Mouse (Mus musculus): ENCODE data around the gene Tfdp1. TPM values are rescaled to one million over a fixed set of nuclear protein-coding genes. Genes with fewer than 3 reads are reported as not detected.
A peak's percentile ranks its signal among the peaks of the same experiment; 100 is the strongest.

Gene Tfdp1
- polyA plus RNA-seq (2015; fragmentation: Nextera tagmentation; extraction: Ambion mirVana), result 111 and 115 TPM in 2 replicates

DNA sequence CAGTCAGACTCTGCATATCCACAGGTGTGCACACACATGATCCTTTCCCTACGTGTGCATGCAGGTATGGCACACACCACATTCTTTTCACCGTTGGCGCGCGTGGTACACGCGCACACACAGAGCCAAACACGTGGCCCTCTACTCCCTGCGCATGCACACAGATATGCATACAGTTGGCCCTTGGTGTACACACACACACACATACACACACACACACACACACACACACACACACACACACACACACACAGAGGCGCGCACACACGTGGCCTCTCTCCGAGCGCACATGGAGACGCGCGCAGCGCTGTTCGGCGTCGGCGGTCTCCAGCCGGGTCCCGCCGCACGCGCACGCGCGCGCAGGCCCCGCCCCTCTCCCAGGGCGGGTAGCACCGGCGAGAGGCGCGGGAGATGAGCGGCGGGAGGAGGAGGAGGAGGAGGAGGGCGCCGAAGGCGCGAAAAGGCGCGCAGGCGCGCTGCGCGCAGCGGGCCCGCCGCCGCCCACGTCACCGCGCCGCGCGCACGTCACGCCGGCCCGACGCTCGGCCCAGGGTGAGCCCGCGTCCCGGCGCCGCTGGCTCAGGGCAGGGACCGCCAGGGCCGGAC lies at the start of gene Tfdp1:
TSS of gene Tfdp1 (plus strand) at position 497 of the 606 bp plus-strand sequence.
- Histone ChIP-seq H3K4me1 (replicated peaks) (peaks cover 26% of the 10 kb centered on the region), H3K9ac (replicated peaks) (peak within 1 kb of the TSS; percentile 96), H3K4me2 (replicated peaks) (peak within 1 kb of the TSS; percentile 92), H3K36me3 (peaks cover 30% of the 10 kb centered on the region), H3K27ac (peak within 1 kb of the TSS; percentile 80), H3K4me3 (replicated peaks) (peak within 1 kb of the TSS; percentile 89), H3K27me3 (no peaks in the 10 kb centered on the region), H3K9me3 (no peaks in the 10 kb centered on the region)
- peak; percentile 95 for ATAC-seq
- WGBS, result 1% methylated on average over 52 of the region's 72 CpGs

- no peak overlapping the region for H3K9ac ChIP-seq (replicated peaks)
- 29% methylated on average over 9 of the region's 9 CpGs for WGBS
- H3K36me3 ChIP-seq, result peaks cover 59% of the 10 kb centered on the region
Measured at GRCm38 (mm10) chr8:13292364-13292763, 46.2 kb upstream of the Tfdp1 start.

GRCm38 (mm10) chr8:13293677-13294470 lies 44.7 kb upstream of the Tfdp1 start:
- Histone ChIP-seq H3K36me3 (peaks cover 70% of the 10 kb centered on the region), H3K4me3 (replicated peaks) (no peak overlapping the region), H3K27ac (no peak overlapping the region), H3K4me1 (replicated peaks) (peaks cover 11% of the 10 kb centered on the region), H3K9ac (replicated peaks) (no peak overlapping the region), H3K27me3 (no peaks in the 10 kb centered on the region), H3K9me3 (no peaks in the 10 kb centered on the region), H3K4me2 (replicated peaks) (no peak overlapping the region)
- WGBS, result 93% methylated on average over 9 of the region's 9 CpGs
- ATAC-seq, result no peak

More at GRCm38 (mm10) chr8:13292364-13292763, 46.2 kb upstream of the Tfdp1 start:
- no peak for ATAC-seq
- peaks cover 15% of the 10 kb centered on the region for H3K4me1 ChIP-seq (replicated peaks)
- H3K9me3 ChIP-seq, result no peaks in the 10 kb centered on the region
- H3K27ac ChIP-seq, result no peak overlapping the region
- no peak overlapping the region for H3K4me3 ChIP-seq (replicated peaks)
- no peaks in the 10 kb centered on the region for H3K27me3 ChIP-seq
- no peak overlapping the region for H3K4me2 ChIP-seq (replicated peaks)

DNA sequence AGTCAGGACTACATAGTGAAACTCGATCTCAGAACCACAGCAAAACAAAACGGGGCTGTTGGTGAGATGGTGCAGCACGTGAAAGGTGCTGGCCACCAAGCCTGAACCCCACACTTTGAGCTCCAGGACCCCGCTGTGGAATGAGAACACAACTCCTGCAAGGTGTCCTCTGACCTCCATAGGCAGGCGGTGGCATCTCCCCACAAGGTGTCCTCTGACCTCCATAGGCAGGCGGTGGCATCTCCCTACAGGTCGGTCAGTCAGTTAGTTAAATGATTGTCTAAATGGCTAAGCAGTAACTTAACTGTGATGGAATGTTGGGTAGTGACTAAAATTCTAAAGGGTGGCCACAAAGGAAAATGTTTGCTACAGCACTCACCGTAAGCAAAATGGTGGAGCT lies 39.0 kb upstream of the Tfdp1 start:
- H3K27me3 ChIP-seq, result no peaks in the 10 kb centered on the region
- H3K36me3 ChIP-seq, result peaks cover 92% of the 10 kb centered on the region
- H3K4me2 ChIP-seq (replicated peaks), result no peak overlapping the region
- no peak overlapping the region for H3K4me3 ChIP-seq (replicated peaks)
- no peaks in the 10 kb centered on the region for H3K4me1 ChIP-seq (replicated peaks)
- no peak overlapping the region for H3K27ac ChIP-seq
- ATAC-seq, result no peak
- 98% methylated on average over 8 of the region's 8 CpGs for WGBS
- no peak overlapping the region for H3K9ac ChIP-seq (replicated peaks)
- H3K9me3 ChIP-seq, result no peaks in the 10 kb centered on the region

- no peaks in the 10 kb centered on the region for H3K9me3 ChIP-seq
- peaks cover 92% of the 10 kb centered on the region for H3K36me3 ChIP-seq
- H3K4me1 ChIP-seq (replicated peaks), result no peaks in the 10 kb centered on the region
- ATAC-seq, result no peak
- no peak overlapping the region for H3K4me3 ChIP-seq (replicated peaks)
- no peak overlapping the region for H3K4me2 ChIP-seq (replicated peaks)
- H3K9ac ChIP-seq (replicated peaks), result no peak overlapping the region
- no peak overlapping the region for H3K27ac ChIP-seq
- no peaks in the 10 kb centered on the region for H3K27me3 ChIP-seq
- WGBS, result 98% methylated on average over 7 of the region's 7 CpGs
Measured at GRCm38 (mm10) chr8:13301036-13301435, 37.5 kb upstream of the Tfdp1 start.

DNA sequence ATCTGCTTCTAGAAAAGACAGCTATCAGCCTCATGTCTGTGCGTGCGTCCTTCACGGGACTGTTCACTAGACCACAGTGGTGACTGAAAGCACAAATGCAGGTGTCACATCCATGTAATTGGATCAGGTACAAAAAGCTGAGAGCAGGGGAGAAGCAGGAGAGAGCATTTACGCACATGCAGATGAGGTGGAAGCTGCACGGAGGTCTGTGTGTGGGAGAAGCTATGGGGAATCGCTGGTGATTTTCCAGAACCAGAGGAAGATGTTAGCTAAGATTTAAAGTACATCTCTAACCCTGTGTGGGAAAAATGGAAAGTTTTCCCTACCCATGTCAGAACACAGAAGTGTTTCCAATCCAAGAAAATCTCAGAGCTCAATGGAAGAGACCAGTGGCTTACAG lies 33.1 kb upstream of the Tfdp1 start:
- H3K36me3 ChIP-seq, result peaks cover 85% of the 10 kb centered on the region
- H3K9me3 ChIP-seq, result no peaks in the 10 kb centered on the region
- 92% methylated on average over 6 of the region's 6 CpGs for WGBS
- H3K27me3 ChIP-seq, result no peaks in the 10 kb centered on the region
- no peak overlapping the region for H3K9ac ChIP-seq (replicated peaks)
- H3K4me1 ChIP-seq (replicated peaks), result no peaks in the 10 kb centered on the region
- no peak for ATAC-seq
- no peak overlapping the region for H3K27ac ChIP-seq
- no peak overlapping the region for H3K4me3 ChIP-seq (replicated peaks)
- no peak overlapping the region for H3K4me2 ChIP-seq (replicated peaks)

- Histone ChIP-seq H3K4me3 (replicated peaks) (no peak overlapping the region), H3K27ac (no peak overlapping the region), H3K4me1 (replicated peaks) (no peaks in the 10 kb centered on the region), H3K36me3 (peaks cover 85% of the 10 kb centered on the region), H3K9me3 (no peaks in the 10 kb centered on the region), H3K9ac (replicated peaks) (no peak overlapping the region), H3K27me3 (no peaks in the 10 kb centered on the region), H3K4me2 (replicated peaks) (no peak overlapping the region)
- 98% methylated on average over 4 of the region's 4 CpGs for WGBS
- no peak for ATAC-seq
Measured at GRCm38 (mm10) chr8:13305884-13306283, 32.7 kb upstream of the Tfdp1 start.

GRCm38 (mm10) chr8:13306309-13306909 lies 32.1 kb upstream of the Tfdp1 start:
- H3K4me2 ChIP-seq (replicated peaks), result no peak overlapping the region
- H3K27ac ChIP-seq, result no peak overlapping the region
- peaks cover 85% of the 10 kb centered on the region for H3K36me3 ChIP-seq
- ATAC-seq, result no peak
- no peaks in the 10 kb centered on the region for H3K27me3 ChIP-seq
- no peak overlapping the region for H3K4me3 ChIP-seq (replicated peaks)
- no peak overlapping the region for H3K9ac ChIP-seq (replicated peaks)
- 83% methylated on average over 7 of the region's 7 CpGs for WGBS
- no peaks in the 10 kb centered on the region for H3K4me1 ChIP-seq (replicated peaks)
- no peaks in the 10 kb centered on the region for H3K9me3 ChIP-seq

- ATAC-seq, result no peak
- no peak overlapping the region for H3K4me2 ChIP-seq (replicated peaks)
- no peaks in the 10 kb centered on the region for H3K27me3 ChIP-seq
- peaks cover 83% of the 10 kb centered on the region for H3K36me3 ChIP-seq
- no peaks in the 10 kb centered on the region for H3K4me1 ChIP-seq (replicated peaks)
- no peak overlapping the region for H3K4me3 ChIP-seq (replicated peaks)
- no peak overlapping the region for H3K27ac ChIP-seq
- H3K9me3 ChIP-seq, result no peaks in the 10 kb centered on the region
- 85% methylated on average over 9 of the region's 9 CpGs for WGBS
- H3K9ac ChIP-seq (replicated peaks), result no peak overlapping the region
Measured at GRCm38 (mm10) chr8:13306916-13307315, 31.6 kb upstream of the Tfdp1 start.

GRCm38 (mm10) chr8:13314922-13315321 lies 23.6 kb upstream of the Tfdp1 start:
- Histone ChIP-seq H3K27me3 (no peaks in the 10 kb centered on the region), H3K9ac (replicated peaks) (no peak overlapping the region), H3K4me1 (replicated peaks) (no peaks in the 10 kb centered on the region), H3K27ac (no peak overlapping the region), H3K36me3 (peaks cover 79% of the 10 kb centered on the region), H3K4me3 (replicated peaks) (no peak overlapping the region), H3K9me3 (no peaks in the 10 kb centered on the region), H3K4me2 (replicated peaks) (no peak overlapping the region)
- WGBS, result 92% methylated on average over 3 of the region's 3 CpGs
- ATAC-seq, result no peak

GRCm38 (mm10) chr8:13316671-13317070 lies 21.9 kb upstream of the Tfdp1 start:
- H3K27me3 ChIP-seq, result no peaks in the 10 kb centered on the region
- no peak overlapping the region for H3K4me2 ChIP-seq (replicated peaks)
- peaks cover 72% of the 10 kb centered on the region for H3K36me3 ChIP-seq
- no peaks in the 10 kb centered on the region for H3K9me3 ChIP-seq
- no peaks in the 10 kb centered on the region for H3K4me1 ChIP-seq (replicated peaks)
- no peak for ATAC-seq
- 92% methylated on average over 10 of the region's 10 CpGs for WGBS
- no peak overlapping the region for H3K27ac ChIP-seq
- no peak overlapping the region for H3K4me3 ChIP-seq (replicated peaks)
- H3K9ac ChIP-seq (replicated peaks), result no peak overlapping the region

GRCm38 (mm10) chr8:13326598-13326997 lies 12.0 kb upstream of the Tfdp1 start:
- Histone ChIP-seq H3K4me2 (replicated peaks) (no peak overlapping the region), H3K4me3 (replicated peaks) (no peak overlapping the region), H3K9ac (replicated peaks) (no peak overlapping the region), H3K27ac (no peak overlapping the region), H3K36me3 (peaks cover 14% of the 10 kb centered on the region), H3K4me1 (replicated peaks) (peaks cover 6% of the 10 kb centered on the region; the same call in 1 of the 2 replicates), H3K27me3 (no peaks in the 10 kb centered on the region), H3K9me3 (no peaks in the 10 kb centered on the region)
- 39% methylated on average over 5 of the region's 5 CpGs for WGBS
- no peak for ATAC-seq

All from midbrain, embryonic 13.5 days (tissue).